In genomic region chr10:117375163-117375562, GRCm38 (mm10) we compare ENCODE assay signal across 8 mouse cellular contexts. TPM values are rescaled to one million over a fixed set of nuclear protein-coding genes. Genes with fewer than 3 reads are reported as not detected.
DNase-seq lines count a peak whose midpoint lies in the region; ATAC-seq lines count a peak whose summit lies in the region.

No protein-coding gene starts in this region.

- H3K4me1 ChIP-seq in kidney, embryonic 15.5 days = peaks cover 18% of the 10 kb centered on the region
- peaks cover 4% of the 10 kb centered on the region; the same call in 1 of the 2 replicates for H3K4me1 ChIP-seq in brown adipose tissue, adult 24 weeks (ENCODE audit: control insufficient read depth, insufficient read depth, insufficient read length, low read length)
- 0 out of 2 replicates have a peak, but pooled peaks cover 2% of the 10 kb centered on the region for H3K4me1 ChIP-seq in intestine, embryonic 15.5 days (replicated peaks)
- H3K4me1 ChIP-seq in neural tube, embryonic 12.5 days = 0 out of 2 replicates have a peak, but pooled peaks cover 6% of the 10 kb centered on the region

- H3K27me3 ChIP-seq in kidney, embryonic 15.5 days = no peaks in the 10 kb centered on the region
- H3K27me3 ChIP-seq in intestine, embryonic 15.5 days (replicated peaks) = no peaks in the 10 kb centered on the region
- H3K27me3 ChIP-seq in neural tube, embryonic 12.5 days (replicated peaks) = no peaks in the 10 kb centered on the region

- H3K9ac ChIP-seq in kidney, embryonic 15.5 days = peak overlapping the region; percentile 100
- H3K9ac ChIP-seq in intestine, embryonic 15.5 days = peak overlapping the region; percentile 36; the same call in 1 of the 2 replicates
- peak overlapping the region; percentile 100 for H3K9ac ChIP-seq in neural tube, embryonic 12.5 days

- peak overlapping the region; percentile 64 for H3K4me2 ChIP-seq in kidney, embryonic 15.5 days
- H3K4me2 ChIP-seq in intestine, embryonic 15.5 days (replicated peaks) = peak overlapping the region; percentile 60
- peak overlapping the region; percentile 73 for H3K4me2 ChIP-seq in neural tube, embryonic 12.5 days (replicated peaks)

- H3K27ac ChIP-seq in kidney, embryonic 15.5 days = no peak overlapping the region
- no peak overlapping the region; the same call in 1 of the 2 replicates for H3K27ac ChIP-seq in brown adipose tissue, adult 24 weeks (replicated peaks; ENCODE audit: low read depth, low read length)
- no peak overlapping the region for H3K27ac ChIP-seq in intestine, embryonic 15.5 days
- no peak overlapping the region for H3K27ac ChIP-seq in neural tube, embryonic 12.5 days

- H3K36me3 ChIP-seq in kidney, embryonic 15.5 days = no peaks in the 10 kb centered on the region
- H3K36me3 ChIP-seq in intestine, embryonic 15.5 days = no peaks in the 10 kb centered on the region
- H3K36me3 ChIP-seq in neural tube, embryonic 12.5 days = no peaks in the 10 kb centered on the region

- no peaks in the 10 kb centered on the region for H3K9me3 ChIP-seq in kidney, embryonic 15.5 days (replicated peaks)
- H3K9me3 ChIP-seq in intestine, embryonic 15.5 days = no peaks in the 10 kb centered on the region
- H3K9me3 ChIP-seq in neural tube, embryonic 12.5 days = no peaks in the 10 kb centered on the region

- no peak for ATAC-seq in kidney, embryonic 15.5 days (replicated peaks; ENCODE audit: low FRiP score)
- no peak for ATAC-seq in intestine, embryonic 15.5 days
- ATAC-seq in neural tube, embryonic 12.5 days (ENCODE audit: low FRiP score, low read depth) = no peak
- no peak for ATAC-seq in erythroid progenitor cell, adult 5-6 weeks (replicated peaks; ENCODE audit: low FRiP score, poor library complexity, severe bottlenecking)

- WGBS in kidney, embryonic 15.5 days = 17% methylated on average over 10 of the region's 10 CpGs
- 15% methylated on average over 10 of the region's 10 CpGs for WGBS in intestine, embryonic 15.5 days
- 31% methylated on average over 10 of the region's 10 CpGs for WGBS in neural tube, embryonic 12.5 days

- H3K4me3 ChIP-seq in kidney, embryonic 15.5 days (replicated peaks) = peak overlapping the region; percentile 94
- peak overlapping the region; percentile 92 for H3K4me3 ChIP-seq in brown adipose tissue, adult 24 weeks (ENCODE audit: insufficient read depth, low read depth, low read length)
- H3K4me3 ChIP-seq in intestine, embryonic 15.5 days (replicated peaks) = peak overlapping the region; percentile 99
- H3K4me3 ChIP-seq in neural tube, embryonic 12.5 days = peak overlapping the region; percentile 98

- no peak for DNase-seq in kidney, postnatal 25 days
- DNase-seq in thymus, postnatal 4 days = no peak
- DNase-seq in MN1 (ENCODE audit: low spot score) = no peak

RNA-seq across cellular contexts. Expression of gene Cpsf6, which starts 4.7 kb away (rescaled TPM):
- 164 and 169 TPM in 2 replicates for polyA plus RNA-seq in kidney, embryonic 15.5 days (2015; fragmentation: Nextera tagmentation; extraction: Ambion mirVana)
- polyA plus RNA-seq in brown adipose tissue, adult 24 weeks (2012; ENCODE audit: insufficient read depth, insufficient read length, missing spikeins) = 12.6 and 17.3 TPM in 2 replicates
- polyA plus RNA-seq in intestine, embryonic 15.5 days (2015; fragmentation: Nextera tagmentation; extraction: Ambion mirVana) = 112 and 129 TPM in 2 replicates
- polyA plus RNA-seq in neural tube, embryonic 12.5 days (2016; fragmentation: Nextera tagmentation; extraction: Ambion mirVana) = 216 and 225 TPM in 2 replicates
- total RNA-seq in erythroid progenitor cell, adult 5-6 weeks (2015; ENCODE audit: low replicate concordance) = 60.5 and 79.2 TPM in 2 replicates
- total RNA-seq in erythroid progenitor cell, adult 5-6 weeks (2017; ENCODE audit: low replicate concordance) = 83.6 and 119 TPM in 2 replicates

Comparison
In these comparisons a context has a peak if more than half of its experiments do, and no peak if none do; other contexts are left out.
1. H3K9ac ChIP-seq: peak in every context shown above with its lines; median percentile 100 in kidney, embryonic 15.5 days; 100 in neural tube, embryonic 12.5 days; 36 in intestine, embryonic 15.5 days.